Mouse (Mus musculus): ENCODE measurements around the gene Mamdc2.

The Mamdc2 gene

DNA sequence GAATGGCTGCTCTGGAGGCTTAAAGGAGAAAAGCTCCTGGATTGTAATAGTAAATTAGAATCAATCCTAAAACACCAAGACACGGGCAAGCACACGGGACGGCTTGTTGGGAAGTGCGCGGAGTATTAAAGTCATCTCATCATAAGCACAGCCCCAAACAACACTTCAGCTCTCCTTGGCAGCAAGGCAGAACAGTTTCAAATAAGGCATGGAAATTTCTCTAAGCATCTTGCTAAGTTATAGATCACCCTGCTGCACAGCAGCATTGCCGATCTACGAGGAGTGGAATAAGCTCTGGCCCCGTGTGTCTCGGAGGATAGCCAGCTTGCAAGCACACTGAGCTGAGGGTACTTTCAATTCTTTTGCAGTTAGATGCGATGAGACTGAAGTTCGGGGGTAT, 13.8 kb downstream of the Mamdc2 start:
- DNase-seq, result no peak

DNA sequence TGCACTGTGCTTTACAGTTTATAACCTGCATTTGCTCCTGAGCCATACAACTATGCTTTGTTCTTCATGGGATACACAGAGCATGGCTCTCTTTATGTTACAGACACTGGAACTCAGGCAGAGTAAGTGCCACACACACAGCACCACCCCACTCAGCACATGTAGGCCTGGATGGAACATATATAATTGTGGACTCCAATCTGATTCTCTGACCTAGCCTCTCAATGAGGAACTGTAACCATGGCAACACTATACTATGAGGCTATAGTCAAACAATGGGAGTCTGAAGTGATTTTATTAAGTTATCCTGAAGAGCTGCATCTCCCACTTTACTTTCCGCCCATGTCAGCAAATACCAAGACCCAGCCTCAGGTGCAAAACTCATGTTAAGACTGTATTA, 30.6 kb downstream of the Mamdc2 start:
- DNase-seq, result no peak

DNA sequence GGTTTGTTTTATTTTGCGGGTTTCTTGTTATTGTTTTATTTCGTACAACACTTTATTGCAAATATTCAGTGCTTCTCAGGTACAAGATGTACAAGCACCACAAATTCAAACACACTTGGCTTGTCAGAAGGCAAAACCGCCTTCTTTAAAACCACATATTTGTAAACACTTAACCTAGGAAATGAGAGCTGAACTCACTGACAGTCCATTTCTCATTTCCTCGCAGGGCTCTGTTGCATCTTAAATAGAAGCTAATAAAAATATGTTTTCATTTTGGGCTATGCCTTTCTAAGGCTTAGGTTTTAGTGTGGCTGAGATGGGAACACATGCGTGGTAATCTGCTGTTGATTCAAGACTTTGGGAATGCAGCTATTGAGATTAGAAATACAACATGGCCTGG, 37.4 kb downstream of the Mamdc2 start:
- DNase-seq, result no peak

DNA sequence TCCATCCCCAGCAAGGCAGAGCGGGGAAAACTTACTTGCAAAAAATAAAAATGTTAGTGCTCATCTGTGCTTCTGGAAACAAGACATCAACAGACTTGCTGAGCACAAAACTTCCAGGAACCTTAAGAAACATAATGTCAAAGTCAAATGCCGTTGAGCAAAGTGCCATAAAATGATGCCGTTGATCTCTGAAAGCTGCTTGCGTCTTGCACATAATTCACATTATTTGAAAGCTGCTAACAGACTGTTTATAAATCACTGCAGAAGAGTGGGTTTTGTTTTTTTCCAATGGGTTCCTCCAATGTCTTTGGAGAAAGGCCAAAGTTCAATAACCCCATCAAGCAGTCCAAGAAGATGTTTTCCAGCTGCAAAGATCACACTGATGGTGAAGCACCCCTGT, 37.9 kb downstream of the Mamdc2 start:
- DNase-seq, result no peak

DNA sequence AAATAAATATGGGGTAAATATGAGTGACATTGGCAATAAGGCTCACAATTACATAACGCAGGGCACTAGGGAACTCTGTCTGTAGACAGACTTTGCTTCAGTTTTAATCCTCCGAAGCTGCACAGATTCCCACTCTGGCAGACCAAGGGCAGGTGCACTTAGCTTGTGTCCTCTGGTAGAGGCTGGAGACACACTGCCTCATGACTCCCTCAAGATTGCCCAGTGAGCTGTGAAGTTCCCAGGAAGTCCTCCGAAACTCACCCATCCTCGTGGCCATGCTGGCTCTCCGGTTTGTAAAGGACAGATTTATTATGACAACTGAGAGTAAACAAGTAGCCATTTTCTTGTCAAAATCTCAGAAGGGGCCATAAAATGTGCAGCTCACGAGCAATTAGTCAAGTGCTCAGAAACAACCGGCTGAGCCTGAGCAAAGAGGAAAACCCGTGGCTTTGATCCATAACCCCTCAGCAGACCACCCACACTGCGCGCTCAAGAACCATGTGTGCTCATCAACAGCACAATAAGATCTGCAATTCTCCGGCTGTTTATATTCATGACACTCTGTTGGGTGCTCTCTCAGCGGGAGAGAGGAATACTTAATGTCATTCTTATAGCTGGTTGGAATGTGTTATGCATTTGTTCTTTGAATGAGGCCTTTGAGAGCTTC, 46.6 kb downstream of the Mamdc2 start:
- no peak for DNase-seq

DNA sequence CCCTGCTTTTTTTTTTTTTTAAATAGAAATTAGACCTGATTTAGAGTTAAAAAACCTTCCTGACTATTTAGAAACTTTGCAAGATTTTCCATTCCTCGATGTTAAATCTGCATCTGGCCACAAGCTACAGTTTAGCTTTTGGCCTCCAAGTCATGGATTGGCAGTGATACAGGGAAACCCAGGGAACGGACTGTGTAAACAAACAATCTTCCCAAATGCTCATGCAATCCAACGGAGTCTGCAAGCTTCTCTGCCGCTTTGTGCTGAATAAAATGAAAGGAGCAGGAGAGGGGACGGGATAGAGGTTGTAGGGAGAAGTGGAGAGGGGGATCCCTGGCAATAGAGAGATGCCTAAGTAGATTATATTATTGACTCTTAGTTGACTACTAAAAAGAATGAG, 47.8 kb downstream of the Mamdc2 start:
- no peak for DNase-seq

DNA sequence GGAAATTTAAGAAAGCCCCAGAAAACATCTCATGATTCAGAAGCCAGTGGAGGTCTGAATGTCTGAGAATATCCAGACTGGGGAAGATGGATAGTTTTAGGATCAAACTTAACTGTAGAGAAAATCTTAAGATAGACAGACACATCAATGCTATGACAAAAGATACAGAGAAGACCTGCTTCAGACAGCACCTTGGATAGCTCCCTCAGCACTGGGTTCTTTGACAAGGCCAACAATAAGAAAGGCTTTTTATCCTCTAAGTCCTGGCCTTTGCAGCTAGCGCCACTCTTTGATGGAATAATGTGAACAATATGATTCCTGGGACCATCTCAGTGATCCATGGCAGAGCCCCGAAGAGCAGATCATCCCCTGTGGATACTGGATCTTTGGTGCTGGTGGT, 52.3 kb downstream of the Mamdc2 start:
- no peak for DNase-seq

DNA sequence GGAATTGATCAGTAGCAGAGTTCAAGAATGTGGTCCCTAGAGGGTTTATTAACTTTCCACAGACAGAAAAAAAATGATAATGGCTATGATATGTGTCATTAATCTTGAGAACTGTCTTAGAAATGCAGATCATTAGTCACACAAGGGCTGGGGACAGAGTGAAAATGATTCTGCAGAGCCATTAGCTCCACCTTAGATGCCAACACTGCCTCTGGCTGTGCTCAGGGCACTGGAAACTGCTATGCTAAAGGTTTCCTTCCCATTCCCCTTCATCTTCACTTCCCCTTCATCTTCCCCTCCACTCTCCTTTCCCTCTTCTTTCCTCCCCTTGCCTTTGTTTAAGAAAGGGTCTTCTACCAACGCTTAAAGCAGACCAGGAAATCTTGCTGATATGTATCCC, 53.6 kb downstream of the Mamdc2 start:
- DNase-seq, result no peak

DNA sequence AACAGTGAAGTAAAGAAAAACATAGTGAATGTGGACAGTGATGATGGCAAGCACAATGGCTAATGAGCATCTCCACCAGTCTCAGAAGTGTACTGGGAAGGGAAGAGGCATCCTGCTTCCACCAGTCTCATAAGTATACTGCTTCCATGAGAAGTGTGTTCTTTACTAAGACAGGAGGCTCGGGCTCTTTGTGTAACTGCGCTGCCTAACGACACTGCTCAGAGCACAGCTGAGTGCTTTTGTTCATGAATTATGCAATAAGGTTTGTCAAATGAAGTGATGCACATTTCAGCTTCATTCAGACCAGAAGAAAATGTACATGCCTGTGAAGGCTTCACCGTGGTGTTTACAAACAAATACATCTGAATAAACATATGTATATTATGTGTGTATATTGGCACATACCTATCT, 59.4 kb downstream of the Mamdc2 start:
- no peak for DNase-seq

DNA sequence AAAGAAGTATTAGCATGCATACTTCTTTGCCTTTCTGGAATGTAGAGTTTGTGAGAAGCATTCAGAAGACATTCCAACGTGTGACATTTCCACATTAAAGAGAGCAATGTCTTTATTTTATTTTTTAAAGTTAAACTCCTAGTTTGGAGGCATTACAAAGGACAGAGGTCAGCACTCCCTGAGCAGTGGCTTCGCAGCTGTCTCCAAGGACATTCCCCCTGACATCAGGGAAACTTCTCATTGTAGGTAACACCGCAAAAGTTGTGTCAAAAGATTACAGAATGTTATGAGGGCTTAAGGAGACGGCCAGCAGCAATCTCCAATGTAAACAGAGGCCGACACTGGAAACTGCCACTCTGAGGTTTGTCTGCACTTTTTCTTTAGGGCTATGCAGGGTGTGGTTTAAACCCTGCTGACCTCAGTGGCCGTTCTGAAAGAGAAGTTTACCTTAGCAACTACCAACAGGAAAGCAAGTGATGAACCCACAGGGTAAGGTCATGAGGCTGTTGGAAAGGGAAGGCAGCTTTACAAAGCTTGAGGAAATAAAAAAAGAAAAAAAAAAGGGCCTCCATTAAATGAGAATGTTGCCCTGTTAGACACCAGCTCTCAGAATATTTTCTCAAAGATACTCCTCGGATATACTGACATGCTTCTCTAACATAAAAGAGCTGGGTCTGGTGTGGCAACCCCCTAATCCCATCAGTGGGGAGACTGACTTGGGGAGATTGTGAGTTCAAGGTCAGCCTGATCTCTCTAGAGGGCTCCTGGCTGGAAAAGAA, 60.0 kb downstream of the Mamdc2 start:
- no peak for DNase-seq

DNA sequence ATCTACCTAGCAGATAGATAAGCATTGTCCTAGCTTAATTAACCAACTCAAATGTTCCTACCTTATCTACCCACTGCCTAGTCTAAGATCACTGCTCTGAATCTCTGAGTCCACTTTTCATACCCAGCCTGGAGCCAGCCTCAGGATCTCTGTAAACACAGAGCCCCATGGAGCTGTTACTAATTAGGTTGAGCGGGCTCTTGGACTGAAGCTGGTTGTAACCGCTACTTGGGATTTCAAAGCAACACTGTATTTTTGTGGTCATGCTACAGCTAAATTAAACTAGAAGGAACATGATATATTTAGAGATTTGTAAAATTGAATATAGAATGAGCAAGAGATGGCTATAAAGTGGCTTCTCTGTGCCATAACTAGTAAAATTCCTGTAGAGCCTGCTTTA, 65.8 kb downstream of the Mamdc2 start:
- no peak for DNase-seq

DNA sequence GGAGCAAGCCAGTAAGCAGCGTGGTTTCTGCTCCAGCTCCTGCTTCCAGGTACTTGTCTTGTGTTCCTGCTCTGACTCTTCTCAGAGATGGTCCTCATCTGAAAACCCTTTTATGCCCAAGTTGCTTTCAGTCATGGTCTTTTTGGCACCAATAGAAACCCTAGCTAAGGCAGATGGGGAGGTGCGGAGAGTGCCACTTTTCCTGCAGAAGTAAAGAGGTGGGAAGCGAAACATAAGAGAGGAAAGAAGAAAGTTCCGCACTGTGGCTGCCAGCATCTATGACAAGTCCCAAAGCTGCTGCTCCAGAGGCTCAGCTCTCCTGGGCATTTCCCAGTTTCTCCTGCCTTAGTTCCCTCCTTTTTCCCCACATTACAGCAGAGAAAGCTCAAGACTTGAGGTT, 67.3 kb downstream of the Mamdc2 start:
- no peak for DNase-seq

DNA sequence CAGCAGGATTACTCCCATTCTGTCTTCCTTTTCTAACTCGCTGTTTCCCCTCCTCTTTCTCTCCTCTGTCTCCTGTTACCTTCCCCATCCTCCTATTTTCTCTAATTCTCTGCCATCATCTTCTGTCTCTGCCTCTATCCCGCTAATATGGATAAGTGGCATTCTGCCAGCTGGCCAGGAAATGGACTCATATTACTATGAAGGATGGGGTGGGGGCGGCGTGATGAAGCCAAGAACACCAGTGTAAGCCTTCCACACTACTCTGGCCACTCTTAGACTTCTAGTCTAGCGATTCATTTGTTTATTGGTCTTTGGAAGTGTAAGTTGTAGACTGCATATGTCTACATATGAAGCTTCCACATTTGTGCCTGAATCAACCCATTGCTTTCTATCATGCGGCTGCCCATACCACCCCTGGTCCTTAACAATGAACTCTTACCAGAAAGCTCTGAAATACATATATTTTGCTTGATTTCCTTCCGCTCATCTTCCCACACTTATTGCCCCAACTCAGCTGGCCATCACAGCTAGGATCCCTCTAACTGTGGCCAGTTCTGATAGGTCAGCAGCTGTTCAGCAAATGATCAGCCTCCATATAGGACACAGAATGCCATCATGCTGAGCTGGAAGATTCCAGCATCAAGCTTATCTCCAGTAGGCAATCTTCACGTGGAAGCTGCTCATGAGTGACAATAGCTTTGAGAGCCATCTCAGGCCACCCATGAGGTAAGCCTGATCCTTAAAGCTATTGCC, 68.3 kb downstream of the Mamdc2 start:
- no peak for DNase-seq

DNA sequence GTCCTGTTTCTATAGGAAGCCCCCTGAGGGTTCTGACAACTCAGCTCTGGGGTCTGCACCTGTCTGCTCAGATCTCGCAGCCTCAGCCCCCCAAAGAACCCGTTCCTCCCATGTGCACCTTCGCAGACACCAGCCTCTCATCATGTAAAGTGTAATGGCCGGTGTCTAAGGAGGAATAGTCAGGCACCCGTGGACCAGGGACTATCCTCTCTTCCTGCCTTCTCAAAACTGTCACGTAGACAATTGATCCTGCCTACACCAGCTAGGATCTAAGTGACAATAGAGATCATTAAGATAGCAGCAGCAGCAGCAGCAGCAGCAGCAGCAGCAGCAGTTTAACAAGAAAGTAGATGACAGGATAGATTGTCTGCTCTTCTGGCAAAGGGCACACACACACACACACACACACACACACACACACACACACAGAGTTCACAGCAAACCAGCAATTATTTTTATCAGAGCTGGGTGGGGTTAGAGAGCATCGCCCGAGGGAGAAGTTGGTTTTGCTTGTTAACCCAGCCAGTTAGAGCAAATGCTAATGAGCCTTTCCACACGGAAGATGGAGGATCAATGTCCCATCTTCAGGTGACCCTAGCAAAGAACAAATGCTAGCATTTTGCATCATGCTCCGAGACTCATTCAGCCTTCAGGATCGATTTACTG, 71.6 kb downstream of the Mamdc2 start:
- DNase-seq, result no peak

DNA sequence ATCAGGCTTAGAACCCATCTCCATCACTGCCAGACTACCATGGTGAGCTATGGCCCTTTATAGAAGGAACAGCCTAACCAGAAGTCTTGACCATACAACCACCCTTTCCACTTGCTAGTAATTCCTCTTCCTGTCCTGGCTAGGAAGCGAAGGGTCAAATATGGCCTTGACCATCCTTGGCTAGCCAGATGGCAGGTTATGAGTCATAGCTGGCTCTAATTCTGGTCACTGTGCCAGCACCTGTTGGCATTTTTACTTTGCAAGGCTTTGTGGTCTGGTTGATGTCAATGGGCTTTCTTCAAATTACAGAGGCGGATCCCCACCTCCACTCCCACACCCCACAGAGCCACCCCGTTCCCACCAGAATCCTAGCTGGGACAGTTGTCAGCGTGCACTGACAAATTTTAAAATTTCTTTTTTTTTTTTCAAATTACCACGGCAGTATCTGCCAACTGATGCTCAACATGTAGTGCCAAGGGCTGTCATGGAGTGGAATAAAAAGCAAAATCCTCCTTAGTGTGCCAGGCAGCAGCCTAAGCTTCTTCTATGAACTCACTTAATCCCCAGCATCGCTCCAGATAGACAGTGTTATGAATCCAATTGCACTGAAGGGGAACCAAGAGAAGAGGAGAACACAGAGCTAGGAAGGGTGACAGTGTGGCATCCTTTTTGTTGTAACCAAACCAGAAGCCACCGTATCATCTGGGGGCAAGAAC, 73.1 kb downstream of the Mamdc2 start:
- DNase-seq, result no peak

DNA sequence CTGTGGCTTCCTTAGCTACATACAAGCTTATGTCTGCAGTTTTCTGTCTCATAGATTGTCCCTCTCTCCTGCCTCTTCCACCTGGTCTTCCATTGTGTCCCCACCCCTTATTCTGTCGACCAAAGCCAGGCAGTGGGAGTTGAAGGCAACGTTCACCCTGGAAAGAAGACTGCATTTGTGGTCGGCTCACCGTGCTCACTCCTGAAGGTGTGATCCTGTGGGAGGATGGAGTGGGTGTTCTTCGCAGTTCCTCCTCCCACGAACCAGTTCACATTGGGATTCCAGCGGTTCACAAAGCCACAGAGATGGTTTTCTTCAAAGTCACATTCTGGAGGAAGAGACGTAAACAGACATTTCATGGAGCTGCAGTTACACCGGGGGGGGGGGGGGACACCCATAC, 74.5 kb downstream of the Mamdc2 start:
- DNase-seq, result no peak

DNA sequence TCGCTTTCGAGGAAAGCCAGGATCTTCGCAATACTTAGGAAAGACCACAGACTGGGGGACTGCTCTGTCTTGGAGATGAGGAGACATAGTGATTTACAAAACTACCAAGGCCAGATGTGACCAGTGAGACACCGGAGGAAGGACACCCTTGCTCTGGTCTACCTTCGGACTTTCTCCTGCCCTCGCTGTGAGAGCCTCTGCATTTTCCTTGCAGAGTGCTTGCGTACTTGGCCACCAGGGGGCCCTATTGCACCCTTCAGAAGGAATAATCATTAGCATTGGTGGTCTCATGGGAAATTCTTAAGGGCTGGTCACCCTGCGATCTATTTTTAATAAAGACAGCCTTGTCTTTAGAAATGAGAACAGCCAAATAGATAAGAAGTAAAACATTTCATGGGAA, 75.0 kb downstream of the Mamdc2 start:
- peak; percentile 91 for DNase-seq

DNA sequence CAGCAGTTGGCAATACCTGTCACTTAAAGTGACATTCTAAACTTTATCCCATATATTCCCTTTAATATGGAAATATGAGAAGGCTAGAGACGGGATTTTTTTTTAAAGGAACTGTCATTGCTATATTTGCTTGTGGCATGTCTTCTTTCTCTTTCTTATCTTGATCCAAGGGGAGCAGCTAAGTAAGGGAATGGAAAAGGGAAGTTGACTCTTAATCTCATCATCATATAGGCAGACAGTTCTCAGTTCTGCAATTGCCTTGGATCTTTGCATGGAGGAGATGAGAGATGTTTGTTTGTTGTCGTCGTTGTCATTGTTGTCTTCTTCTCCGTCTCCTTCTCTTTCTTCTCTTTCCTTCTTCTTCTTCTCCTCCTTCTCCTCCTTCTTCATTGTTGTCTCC, 79.0 kb downstream of the Mamdc2 start:
- no peak for DNase-seq

DNA sequence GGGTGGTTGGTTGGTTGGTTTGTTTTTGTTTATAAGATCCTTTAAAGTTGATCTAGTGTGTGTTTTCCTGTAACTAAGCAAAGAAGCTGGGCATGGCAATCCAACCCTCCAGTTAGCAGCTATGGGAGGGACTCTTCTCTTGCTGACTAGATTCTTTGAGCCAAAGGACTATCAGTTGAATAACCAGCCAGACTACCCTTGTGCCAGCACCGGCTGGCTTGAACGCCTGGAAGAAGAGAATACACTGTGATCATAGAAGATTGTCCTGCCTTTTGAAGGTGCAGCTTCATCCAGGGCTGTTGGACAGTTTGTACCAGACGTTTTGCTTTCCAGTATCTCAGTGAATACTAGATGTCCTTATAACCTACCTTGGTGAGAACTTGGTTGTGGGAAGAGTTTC, 86.2 kb downstream of the Mamdc2 start:
- DNase-seq, result no peak

DNA sequence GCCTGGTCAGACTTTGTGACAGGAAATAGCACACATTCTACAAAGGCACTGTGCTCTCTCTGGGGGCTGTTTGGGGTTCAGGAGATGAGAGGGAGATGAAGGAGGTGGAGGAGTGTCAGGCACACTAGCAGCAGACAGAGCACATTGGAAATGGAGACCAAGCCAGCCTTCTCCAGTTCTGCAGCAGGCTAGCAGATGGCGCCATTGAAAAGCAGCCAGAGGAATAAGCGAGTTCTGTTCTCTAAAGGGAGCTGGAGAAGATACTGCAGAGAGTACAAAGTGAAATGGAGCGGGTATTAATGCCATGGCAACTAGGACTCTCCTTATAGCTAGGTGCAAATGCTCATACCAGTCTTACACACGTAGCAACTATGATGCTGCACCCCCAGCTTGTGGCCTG, 87.1 kb downstream of the Mamdc2 start:
- DNase-seq, result peak; percentile 66

DNA sequence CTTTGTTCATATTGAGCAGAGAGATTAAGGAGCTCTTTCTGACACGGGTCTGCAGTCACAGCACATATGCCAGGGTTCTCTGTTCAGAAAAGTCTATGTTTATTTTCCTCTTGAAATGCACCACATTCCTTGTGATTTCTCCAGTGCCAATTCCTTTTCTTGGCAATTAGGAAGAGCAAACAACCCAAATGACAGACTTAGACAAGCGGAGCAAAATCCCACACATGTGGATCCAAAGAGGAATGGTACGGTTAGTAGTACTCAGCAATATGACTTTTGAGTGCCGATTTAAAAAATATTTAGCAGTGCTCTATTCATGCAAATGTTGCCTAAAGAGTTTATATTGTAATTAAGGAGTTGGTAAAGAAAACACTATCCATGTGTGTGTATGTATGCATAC, 87.7 kb downstream of the Mamdc2 start:
- no peak for DNase-seq

DNA sequence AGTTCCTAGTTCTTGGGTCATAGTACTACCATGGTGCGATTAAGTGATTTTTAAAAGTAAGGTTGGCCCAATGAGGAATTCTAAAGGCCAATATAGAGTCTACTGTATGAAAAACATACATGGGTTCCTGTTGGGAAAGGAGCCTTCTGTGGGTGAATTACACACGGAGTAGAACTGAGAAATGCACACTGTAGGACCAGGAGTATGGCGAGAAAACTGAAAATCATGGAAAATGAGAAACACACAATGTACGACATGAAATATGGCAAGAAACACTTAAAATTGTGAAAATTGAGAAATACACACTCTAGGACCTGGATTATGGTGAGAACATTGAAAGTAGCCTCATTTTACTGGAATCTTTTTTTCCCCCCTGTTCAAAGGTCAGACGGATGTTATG, 91.0 kb downstream of the Mamdc2 start:
- DNase-seq, result no peak

DNA sequence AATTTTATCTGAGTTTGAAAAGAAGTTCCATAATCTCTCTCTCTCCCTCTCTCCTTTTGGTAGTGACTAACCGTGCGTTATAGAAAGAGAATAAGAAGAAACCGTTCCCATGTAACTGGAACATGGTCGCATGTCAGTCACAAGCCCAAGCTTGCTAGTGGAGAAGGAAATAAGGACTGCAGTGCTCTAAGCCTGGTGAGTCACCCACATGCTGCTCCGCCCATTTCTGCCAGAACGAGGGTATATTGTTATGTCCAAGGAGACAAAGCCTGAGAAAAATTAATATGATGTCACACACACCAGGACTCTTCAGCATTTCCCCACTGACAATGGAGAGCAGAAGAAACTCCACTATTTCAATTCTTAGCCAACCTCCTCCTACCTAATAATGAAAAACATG, 93.5 kb downstream of the Mamdc2 start:
- DNase-seq, result no peak

All from right cerebral cortex, postnatal 4 days (tissue).